Mouse (Mus musculus) lung, adult 2 months (tissue): ENCODE data around the gene Numa1.

Experiments used
- CTCF ChIP-seq: fragments of 200-500 bp; IDR thresholded peaks from 2 replicates; pipeline ENCODE4 v1.5.1; 2011; ENCODE audit warnings: mild to moderate bottlenecking, low read length, control low read depth; ENCODE audit not compliant: insufficient read depth
- POLR2A ChIP-seq: fragments of 200-500 bp; IDR thresholded peaks from 2 replicates; pipeline ENCODE4 v1.6.1; 2011; ENCODE audit warnings: low read depth, mild to moderate bottlenecking, control low read depth, low read length, borderline replicate concordance; ENCODE audit errors: extremely low read depth

DNA sequence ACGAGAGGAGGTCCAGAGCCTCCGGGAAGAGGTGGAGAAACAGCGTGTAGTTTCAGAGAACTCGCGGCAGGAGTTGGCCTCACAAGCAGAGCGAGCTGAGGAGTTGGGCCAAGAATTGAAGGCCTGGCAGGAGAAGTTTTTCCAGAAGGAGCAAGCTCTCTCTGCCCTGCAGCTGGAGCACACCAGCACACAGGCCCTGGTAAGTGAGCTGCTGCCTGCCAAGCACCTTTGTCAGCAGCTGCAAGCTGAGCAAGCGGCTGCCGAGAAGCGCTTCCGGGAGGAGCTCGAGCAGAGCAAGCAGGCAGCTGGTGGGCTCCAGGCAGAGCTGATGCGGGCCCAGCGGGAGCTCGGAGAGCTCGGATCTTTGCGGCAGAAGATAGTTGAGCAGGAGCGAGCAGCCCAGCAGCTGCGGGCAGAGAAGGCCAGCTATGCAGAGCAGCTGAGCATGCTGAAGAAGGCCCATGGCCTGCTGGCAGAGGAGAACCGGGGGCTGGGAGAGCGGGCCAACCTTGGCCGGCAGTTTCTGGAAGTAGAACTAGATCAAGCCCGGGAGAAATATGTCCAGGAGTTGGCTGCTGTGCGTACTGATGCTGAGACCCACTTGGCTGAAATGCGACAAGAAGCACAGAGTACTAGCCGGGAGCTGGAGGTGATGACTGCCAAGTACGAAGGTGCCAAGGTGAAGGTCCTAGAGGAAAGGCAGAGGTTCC, 67.2 kb downstream of the Numa1 start:
- TF ChIP-seq CTCF (no peak), POLR2A (no peak)
